Mouse (Mus musculus): ENCODE results near the gene Tcap. TPM values are rescaled to one million over a fixed set of nuclear protein-coding genes. Genes with fewer than 3 reads are reported as not detected.
A peak's percentile ranks its signal among the peaks of the same experiment; 100 is the strongest.

The Tcap gene
- polyA plus RNA-seq, 1 experiment from 2014 or later, result 0.54 TPM

DNA sequence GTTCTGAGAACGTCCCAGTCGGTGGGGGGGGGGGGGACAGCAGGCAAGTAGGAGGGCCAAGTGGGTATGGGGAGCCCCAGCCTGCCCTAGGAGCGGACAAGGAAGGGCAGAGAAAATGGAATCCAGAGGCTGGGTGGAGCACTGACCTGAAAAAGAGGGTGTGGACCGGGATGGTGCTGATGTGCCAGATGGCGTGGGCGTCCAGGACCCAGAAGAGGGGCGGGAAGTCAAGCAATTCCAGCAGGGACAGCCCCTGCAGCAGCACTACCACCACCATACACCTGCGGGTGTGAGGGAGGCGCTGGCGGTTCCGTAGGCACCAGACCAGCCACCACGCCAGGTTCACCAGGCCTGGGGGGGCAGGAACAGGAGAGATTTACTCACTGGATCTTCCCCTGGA lies 6.5 kb downstream of the Tcap start:
- peaks cover 22% of the 10 kb centered on the region for H3K27me3 ChIP-seq (ENCODE audit: control insufficient read depth, insufficient read depth, low read length)
- H3K4me1 ChIP-seq (replicated peaks; ENCODE audit: control insufficient read depth, insufficient read depth, low read length), result no peaks in the 10 kb centered on the region
- no peak overlapping the region for H3K27ac ChIP-seq (ENCODE audit: low read depth, low read length)
- 79% methylated on average over 12 of the region's 12 CpGs for WGBS
- H3K4me2 ChIP-seq (replicated peaks; ENCODE audit: low read depth, low read length), result no peak overlapping the region
- H3K9ac ChIP-seq (ENCODE audit: low read depth, low read length), result no peak overlapping the region
- ATAC-seq (ENCODE audit: low FRiP score) (no peak), DNase-seq (ENCODE audit: low spot score) (no peak)
- no peak overlapping the region for H3K4me3 ChIP-seq (ENCODE audit: low read depth, low read length)
- H3K36me3 ChIP-seq (ENCODE audit: control insufficient read depth, insufficient read depth, low read length), result no peaks in the 10 kb centered on the region
- no peaks in the 10 kb centered on the region for H3K9me3 ChIP-seq (ENCODE audit: control insufficient read depth, low read length)

- Histone ChIP-seq H3K4me2 (replicated peaks; ENCODE audit: low read depth, low read length) (no peak overlapping the region), H3K4me1 (replicated peaks; ENCODE audit: control insufficient read depth, insufficient read depth, low read length) (no peaks in the 10 kb centered on the region), H3K9ac (ENCODE audit: low read depth, low read length) (no peak overlapping the region), H3K4me3 (ENCODE audit: low read depth, low read length) (no peak overlapping the region), H3K9me3 (ENCODE audit: control insufficient read depth, low read length) (no peaks in the 10 kb centered on the region), H3K27me3 (ENCODE audit: control insufficient read depth, insufficient read depth, low read length) (peaks cover 10% of the 10 kb centered on the region), H3K36me3 (ENCODE audit: control insufficient read depth, insufficient read depth, low read length) (no peaks in the 10 kb centered on the region), H3K27ac (ENCODE audit: low read depth, low read length) (no peak overlapping the region)
- WGBS, result 19% methylated on average over 8 of the region's 8 CpGs
- DNase-seq (ENCODE audit: low spot score) (no peak), ATAC-seq (ENCODE audit: low FRiP score) (no peak)
These were observed 8.4 kb downstream of the Tcap start for GRCm38 (mm10) chr11:98392034-98392433.

GRCm38 (mm10) chr11:98392645-98393044 lies 9.0 kb downstream of the Tcap start:
- WGBS, result 44% methylated on average over 4 of the region's 4 CpGs
- DNase-seq (ENCODE audit: low spot score), result no peak
- no peaks in the 10 kb centered on the region for H3K4me1 ChIP-seq (replicated peaks; ENCODE audit: control insufficient read depth, insufficient read depth, low read length)
- H3K4me2 ChIP-seq (replicated peaks; ENCODE audit: low read depth, low read length), result no peak overlapping the region
- no peak overlapping the region for H3K9ac ChIP-seq (ENCODE audit: low read depth, low read length)
- peaks cover 4% of the 10 kb centered on the region for H3K27me3 ChIP-seq (ENCODE audit: control insufficient read depth, insufficient read depth, low read length)
- no peaks in the 10 kb centered on the region for H3K36me3 ChIP-seq (ENCODE audit: control insufficient read depth, insufficient read depth, low read length)
- ATAC-seq (ENCODE audit: low FRiP score), result no peak
- H3K9me3 ChIP-seq (ENCODE audit: control insufficient read depth, low read length), result no peaks in the 10 kb centered on the region
- no peak overlapping the region for H3K4me3 ChIP-seq (ENCODE audit: low read depth, low read length)
- H3K27ac ChIP-seq (ENCODE audit: low read depth, low read length), result no peak overlapping the region

DNA sequence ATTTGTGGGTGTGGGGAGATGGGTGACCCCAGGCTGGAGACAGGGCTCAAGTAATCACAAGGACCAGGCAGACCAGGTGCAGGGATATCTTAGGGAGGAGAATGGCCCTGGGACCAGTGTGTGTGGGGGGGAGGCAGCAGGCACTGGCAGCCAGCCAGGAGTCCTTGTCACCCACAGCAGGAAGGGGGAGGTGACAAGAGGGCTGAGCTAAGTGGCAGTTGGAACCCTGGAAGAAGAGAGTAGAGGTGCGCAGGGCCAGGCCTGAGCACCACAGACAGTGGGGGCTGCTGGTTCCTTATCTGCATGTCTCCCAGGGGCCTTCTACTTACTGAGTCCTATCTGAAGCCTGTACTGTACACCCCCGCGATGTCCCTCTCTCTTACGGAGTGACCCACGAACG lies 9.7 kb downstream of the Tcap start:
- ATAC-seq (ENCODE audit: low FRiP score) (no peak), DNase-seq (ENCODE audit: low spot score) (no peak)
- no peak overlapping the region for H3K4me2 ChIP-seq (replicated peaks; ENCODE audit: low read depth, low read length)
- 80% methylated on average over 6 of the region's 6 CpGs for WGBS
- H3K9ac ChIP-seq (ENCODE audit: low read depth, low read length), result no peak overlapping the region
- H3K36me3 ChIP-seq (ENCODE audit: control insufficient read depth, insufficient read depth, low read length), result no peaks in the 10 kb centered on the region
- H3K4me1 ChIP-seq (replicated peaks; ENCODE audit: control insufficient read depth, insufficient read depth, low read length), result no peaks in the 10 kb centered on the region
- H3K27ac ChIP-seq (ENCODE audit: low read depth, low read length), result no peak overlapping the region
- H3K9me3 ChIP-seq (ENCODE audit: control insufficient read depth, low read length), result no peaks in the 10 kb centered on the region
- no peak overlapping the region for H3K4me3 ChIP-seq (ENCODE audit: low read depth, low read length)
- H3K27me3 ChIP-seq (ENCODE audit: control insufficient read depth, insufficient read depth, low read length), result peaks cover 3% of the 10 kb centered on the region

- WGBS, result 57% methylated on average over 6 of the region's 6 CpGs
- H3K9ac ChIP-seq (ENCODE audit: low read depth, low read length), result no peak overlapping the region
These were observed 10.7 kb downstream of the Tcap start for GRCm38 (mm10) chr11:98394301-98394700.

GRCm38 (mm10) chr11:98395041-98395440 lies 11.4 kb downstream of the Tcap start:
- Histone ChIP-seq H3K9me3 (ENCODE audit: control insufficient read depth, low read length) (no peaks in the 10 kb centered on the region), H3K4me1 (replicated peaks; ENCODE audit: control insufficient read depth, insufficient read depth, low read length) (no peaks in the 10 kb centered on the region), H3K36me3 (ENCODE audit: control insufficient read depth, insufficient read depth, low read length) (no peaks in the 10 kb centered on the region), H3K27me3 (ENCODE audit: control insufficient read depth, insufficient read depth, low read length) (peaks cover 3% of the 10 kb centered on the region; the same call in 1 of the 2 replicates), H3K4me2 (replicated peaks; ENCODE audit: low read depth, low read length) (no peak overlapping the region), H3K27ac (ENCODE audit: low read depth, low read length) (no peak overlapping the region), H3K9ac (ENCODE audit: low read depth, low read length) (no peak overlapping the region), H3K4me3 (ENCODE audit: low read depth, low read length) (no peak overlapping the region)
- DNase-seq (ENCODE audit: low spot score) (no peak), ATAC-seq (ENCODE audit: low FRiP score) (no peak)
- WGBS, result 59% methylated on average over 4 of the region's 4 CpGs

More at GRCm38 (mm10) chr11:98394301-98394700, 10.7 kb downstream of the Tcap start:
- Histone ChIP-seq H3K4me3 (ENCODE audit: low read depth, low read length) (no peak overlapping the region), H3K36me3 (ENCODE audit: control insufficient read depth, insufficient read depth, low read length) (no peaks in the 10 kb centered on the region), H3K27me3 (ENCODE audit: control insufficient read depth, insufficient read depth, low read length) (peaks cover 3% of the 10 kb centered on the region; the same call in 1 of the 2 replicates), H3K4me1 (replicated peaks; ENCODE audit: control insufficient read depth, insufficient read depth, low read length) (no peaks in the 10 kb centered on the region), H3K9me3 (ENCODE audit: control insufficient read depth, low read length) (no peaks in the 10 kb centered on the region), H3K27ac (ENCODE audit: low read depth, low read length) (no peak overlapping the region), H3K4me2 (replicated peaks; ENCODE audit: low read depth, low read length) (no peak overlapping the region)
- no peak for ATAC-seq (ENCODE audit: low FRiP score)
- no peak for DNase-seq (ENCODE audit: low spot score)

DNA sequence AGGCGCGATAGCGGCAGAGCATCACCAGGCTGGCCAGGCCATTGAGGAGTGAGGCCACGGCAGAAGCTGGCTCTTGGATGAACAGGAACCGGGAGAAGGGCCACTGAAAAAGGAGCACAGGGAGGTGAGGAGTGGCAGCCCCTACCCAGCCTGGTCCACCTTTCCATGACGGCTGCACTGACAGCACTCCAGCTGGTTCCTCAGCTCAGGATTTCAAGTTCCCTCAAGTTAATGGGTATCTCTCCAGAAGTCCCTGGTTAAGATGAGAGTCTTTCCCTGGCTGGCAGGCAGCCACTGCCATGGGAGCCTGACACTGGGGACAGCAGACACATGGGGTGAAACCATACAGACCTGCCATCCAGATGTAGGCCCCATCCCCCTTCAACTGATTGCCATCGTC lies 14.3 kb downstream of the Tcap start:
- no peak overlapping the region for H3K27ac ChIP-seq (ENCODE audit: low read depth, low read length)
- 0 out of 2 replicates have a peak, but pooled peaks cover 2% of the 10 kb centered on the region for H3K4me1 ChIP-seq (replicated peaks; ENCODE audit: control insufficient read depth, insufficient read depth, low read length)
- no peaks in the 10 kb centered on the region for H3K27me3 ChIP-seq (ENCODE audit: control insufficient read depth, insufficient read depth, low read length)
- no peaks in the 10 kb centered on the region for H3K36me3 ChIP-seq (ENCODE audit: control insufficient read depth, insufficient read depth, low read length)
- DNase-seq (ENCODE audit: low spot score) (no peak), ATAC-seq (ENCODE audit: low FRiP score) (no peak)
- H3K9ac ChIP-seq (ENCODE audit: low read depth, low read length), result no peak overlapping the region
- no peak overlapping the region for H3K4me2 ChIP-seq (replicated peaks; ENCODE audit: low read depth, low read length)
- H3K4me3 ChIP-seq (ENCODE audit: low read depth, low read length), result no peak overlapping the region
- 89% methylated on average over 7 of the region's 7 CpGs for WGBS
- H3K9me3 ChIP-seq (ENCODE audit: control insufficient read depth, low read length), result no peaks in the 10 kb centered on the region

DNA sequence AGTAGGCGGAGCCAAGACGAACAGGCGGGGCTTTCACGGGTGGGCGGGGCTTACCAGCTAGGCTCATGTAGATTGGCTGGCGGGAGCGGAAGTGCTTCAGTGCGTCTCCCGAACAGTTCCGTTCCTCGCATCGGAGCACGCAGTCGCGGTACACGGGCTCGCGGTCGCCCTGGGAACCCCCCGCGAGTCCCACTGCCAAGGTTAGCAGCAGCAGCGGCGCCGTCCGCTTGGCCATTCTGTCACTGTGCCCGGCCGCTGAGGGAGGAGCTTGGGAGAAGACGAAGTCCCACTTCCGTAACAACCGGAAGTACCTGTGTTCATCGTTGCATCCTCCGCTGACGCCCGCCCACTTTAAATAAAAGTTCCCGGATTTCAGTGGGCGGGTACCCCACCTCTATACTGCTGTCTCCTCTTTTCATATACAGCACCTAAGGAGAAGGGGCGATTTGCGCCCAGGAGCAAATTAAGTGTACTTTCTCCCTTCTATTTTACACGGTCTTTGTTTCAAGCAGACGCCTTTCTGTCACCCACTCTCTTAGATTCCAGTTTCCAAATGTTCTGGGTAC lies 16.6 kb downstream of the Tcap start, which contains the start of gene Pgap3:
Gene Pgap3 (minus strand): TSS at position 330 of the 566 bp plus-strand sequence.
- 1% methylated on average over 40 of the region's 40 CpGs for WGBS
- Histone ChIP-seq H3K4me1 (replicated peaks; ENCODE audit: control insufficient read depth, insufficient read depth, low read length) (0 out of 2 replicates have a peak, but pooled peaks cover 2% of the 10 kb centered on the region), H3K27me3 (ENCODE audit: control insufficient read depth, insufficient read depth, low read length) (no peaks in the 10 kb centered on the region), H3K9me3 (ENCODE audit: control insufficient read depth, low read length) (no peaks in the 10 kb centered on the region), H3K9ac (ENCODE audit: low read depth, low read length) (peak within 1 kb of the TSS; percentile 81), H3K27ac (ENCODE audit: low read depth, low read length) (peak within 1 kb of the TSS; percentile 95), H3K36me3 (ENCODE audit: control insufficient read depth, insufficient read depth, low read length) (no peaks in the 10 kb centered on the region), H3K4me2 (replicated peaks; ENCODE audit: low read depth, low read length) (peak within 1 kb of the TSS; percentile 41), H3K4me3 (ENCODE audit: low read depth, low read length) (peak within 1 kb of the TSS; percentile 58)
- ATAC-seq (ENCODE audit: low FRiP score), result peak; percentile 92
- DNase-seq (ENCODE audit: low spot score), result peak; percentile 92

- H3K27ac ChIP-seq (ENCODE audit: low read depth, low read length), result no peak overlapping the region; the same call in 1 of the 2 replicates
- ATAC-seq (ENCODE audit: low FRiP score), result no peak
These were observed 17.2 kb downstream of the Tcap start for GRCm38 (mm10) chr11:98400816-98401215.

More at GRCm38 (mm10) chr11:98400816-98401215, 17.2 kb downstream of the Tcap start:
- DNase-seq (ENCODE audit: low spot score), result no peak
- 49% methylated on average over 3 of the region's 3 CpGs for WGBS
- Histone ChIP-seq H3K27me3 (ENCODE audit: control insufficient read depth, insufficient read depth, low read length) (no peaks in the 10 kb centered on the region), H3K4me3 (ENCODE audit: low read depth, low read length) (peak overlapping the region; percentile 58), H3K4me2 (replicated peaks; ENCODE audit: low read depth, low read length) (peak overlapping the region; percentile 41), H3K36me3 (ENCODE audit: control insufficient read depth, insufficient read depth, low read length) (no peaks in the 10 kb centered on the region), H3K4me1 (replicated peaks; ENCODE audit: control insufficient read depth, insufficient read depth, low read length) (0 out of 2 replicates have a peak, but pooled peaks cover 2% of the 10 kb centered on the region), H3K9me3 (ENCODE audit: control insufficient read depth, low read length) (no peaks in the 10 kb centered on the region), H3K9ac (ENCODE audit: low read depth, low read length) (peak overlapping the region; percentile 81)
